Mouse (Mus musculus) small intestine, adult 2 months (tissue): ENCODE results near the gene Tmem86a. TPM values are rescaled to one million over a fixed set of nuclear protein-coding genes. Genes with fewer than 3 reads are reported as not detected.

Experiments used
- H3K27ac ChIP-seq: fragments of 200-500 bp; 2 replicates; pipeline ENCODE4 v1.5.1; 2012; ENCODE audit warnings: low read depth, low read length, control low read depth, inconsistent platforms; ENCODE audit not compliant: insufficient read depth
- H3K27me3 ChIP-seq: fragments of 200-500 bp; 2 replicates; pipeline ENCODE4 v1.6.1; 2012; ENCODE audit warnings: mild to moderate bottlenecking, moderate library complexity, low read length, inconsistent platforms; ENCODE audit not compliant: control insufficient read depth, insufficient read depth
- H3K36me3 ChIP-seq: fragments of 200-500 bp; 2 replicates; pipeline ENCODE4 v1.6.1; 2012; ENCODE audit warnings: mild to moderate bottlenecking, low read length, control low read depth, inconsistent platforms; ENCODE audit not compliant: control insufficient read depth, insufficient read depth
- H3K4me1 ChIP-seq: fragments of 200-500 bp; 2 replicates; pipeline ENCODE4 v1.6.1; 2012; ENCODE audit warnings: low read length, inconsistent platforms, mixed read lengths; ENCODE audit not compliant: control insufficient read depth, insufficient read depth, insufficient read length
- H3K4me3 ChIP-seq: fragments of 200-500 bp; 2 replicates; pipeline ENCODE4 v1.5.1; 2012; ENCODE audit warnings: low read depth, mild to moderate bottlenecking, control low read depth, inconsistent platforms, low read length, moderate library complexity
- CTCF ChIP-seq: fragments of 200-500 bp; IDR thresholded peaks from 2 replicates; pipeline ENCODE4 v1.5.1; 2012; ENCODE audit warnings: low read depth, mild to moderate bottlenecking, control low read depth, inconsistent platforms, low read length, moderate library complexity, mixed read lengths; ENCODE audit not compliant: insufficient replicate concordance, insufficient read length; ENCODE audit errors: extremely low read depth
- POLR2A ChIP-seq: fragments of 200-500 bp; IDR thresholded peaks from 2 replicates; pipeline ENCODE4 v1.6.1; 2012; ENCODE audit warnings: low read depth, mild to moderate bottlenecking, control low read depth, inconsistent platforms, low read length, moderate library complexity
- WGBS: fragments of 180-500 bp; shearing (Covaris S2); methylation state at CpG from one replicate; pipeline ENCODE4 v1.1.7; 2018; 5-methylcytosine and 5-hydroxymethylcytosine counted together
- polyA plus RNA-seq: library from polyadenylated mRNA; depleted of rRNA; stranded (reverse); fragments of >200 nt; gene quantifications from 2 replicates; pipeline ENCODE4 v1.2.3, GENCODE M21; 2012

Tmem86a gene
- polyA plus RNA-seq, 1 experiment: 385 TPM

- Histone ChIP-seq H3K36me3 (peaks cover 4% of the 10 kb centered on the region), H3K4me3 (no peak overlapping the region), H3K4me1 (peaks cover 30% of the 10 kb centered on the region), H3K27ac (peak overlapping the region; percentile 84; the same call in 1 of the 2 replicates), H3K27me3 (no peaks in the 10 kb centered on the region)
- 25% methylated on average over 7 of the region's 7 CpGs for WGBS
- TF ChIP-seq POLR2A: no peak
- no peak for TF ChIP-seq CTCF
Measured at GRCm38 (mm10) chr7:47059339-47059738, 8.9 kb downstream of the Tmem86a start.

- H3K27me3 ChIP-seq: no peaks in the 10 kb centered on the region
- no peak for TF ChIP-seq POLR2A
- TF ChIP-seq CTCF: no peak
- H3K36me3 ChIP-seq: no peaks in the 10 kb centered on the region
- H3K4me1 ChIP-seq: peaks cover 23% of the 10 kb centered on the region; the same call in 1 of the 2 replicates
- no peak overlapping the region for H3K4me3 ChIP-seq
- H3K27ac ChIP-seq: no peak overlapping the region
- WGBS: 84% methylated on average over 5 of the region's 5 CpGs
Measured at GRCm38 (mm10) chr7:47061560-47061959, 11.2 kb downstream of the Tmem86a start.

- Histone ChIP-seq H3K36me3 (no peaks in the 10 kb centered on the region), H3K4me3 (no peak overlapping the region), H3K4me1 (peaks cover 8% of the 10 kb centered on the region; the same call in 1 of the 2 replicates), H3K27me3 (no peaks in the 10 kb centered on the region), H3K27ac (no peak overlapping the region)
- TF ChIP-seq CTCF: no peak
- 93% methylated on average over 3 of the region's 3 CpGs for WGBS
Measured at GRCm38 (mm10) chr7:47066942-47067341, 16.5 kb downstream of the Tmem86a start.

- peaks cover 5% of the 10 kb centered on the region; the same call in 1 of the 2 replicates for H3K4me1 ChIP-seq
- no peaks in the 10 kb centered on the region for H3K27me3 ChIP-seq
- no peak for TF ChIP-seq POLR2A
- no peak for TF ChIP-seq CTCF
- H3K4me3 ChIP-seq: no peak overlapping the region
- WGBS: 48% methylated on average over 5 of the region's 5 CpGs
- H3K27ac ChIP-seq: peak overlapping the region; percentile 37
- H3K36me3 ChIP-seq: no peaks in the 10 kb centered on the region
Measured at GRCm38 (mm10) chr7:47067879-47068278, 17.5 kb downstream of the Tmem86a start.

- TF ChIP-seq POLR2A (no peak), CTCF (no peak)
- Histone ChIP-seq H3K4me1 (peaks cover 13% of the 10 kb centered on the region; the same call in 1 of the 2 replicates), H3K27me3 (no peaks in the 10 kb centered on the region), H3K36me3 (no peaks in the 10 kb centered on the region), H3K4me3 (no peak overlapping the region), H3K27ac (no peak overlapping the region)
- WGBS: 82% methylated on average over 5 of the region's 5 CpGs
Measured at GRCm38 (mm10) chr7:47072551-47072950, 22.1 kb downstream of the Tmem86a start.

GRCm38 (mm10) chr7:47073536-47074521, 23.4 kb downstream of the Tmem86a start:
- Histone ChIP-seq H3K4me3 (no peak overlapping the region), H3K4me1 (peaks cover 11% of the 10 kb centered on the region; the same call in 1 of the 2 replicates), H3K27me3 (no peaks in the 10 kb centered on the region), H3K27ac (peak overlapping the region; percentile 60; the same call in 1 of the 2 replicates), H3K36me3 (no peaks in the 10 kb centered on the region)
- TF ChIP-seq POLR2A: no peak
- no peak for TF ChIP-seq CTCF
- 49% methylated on average over 18 of the region's 18 CpGs for WGBS

GRCm38 (mm10) chr7:47076193-47076592, 25.8 kb downstream of the Tmem86a start:
- Histone ChIP-seq H3K36me3 (no peaks in the 10 kb centered on the region), H3K4me3 (no peak overlapping the region), H3K27me3 (no peaks in the 10 kb centered on the region), H3K27ac (no peak overlapping the region), H3K4me1 (peaks cover 15% of the 10 kb centered on the region)
- WGBS: 96% methylated on average over 6 of the region's 6 CpGs
- TF ChIP-seq CTCF (no peak), POLR2A (no peak)
